In the genomic region with DNA sequence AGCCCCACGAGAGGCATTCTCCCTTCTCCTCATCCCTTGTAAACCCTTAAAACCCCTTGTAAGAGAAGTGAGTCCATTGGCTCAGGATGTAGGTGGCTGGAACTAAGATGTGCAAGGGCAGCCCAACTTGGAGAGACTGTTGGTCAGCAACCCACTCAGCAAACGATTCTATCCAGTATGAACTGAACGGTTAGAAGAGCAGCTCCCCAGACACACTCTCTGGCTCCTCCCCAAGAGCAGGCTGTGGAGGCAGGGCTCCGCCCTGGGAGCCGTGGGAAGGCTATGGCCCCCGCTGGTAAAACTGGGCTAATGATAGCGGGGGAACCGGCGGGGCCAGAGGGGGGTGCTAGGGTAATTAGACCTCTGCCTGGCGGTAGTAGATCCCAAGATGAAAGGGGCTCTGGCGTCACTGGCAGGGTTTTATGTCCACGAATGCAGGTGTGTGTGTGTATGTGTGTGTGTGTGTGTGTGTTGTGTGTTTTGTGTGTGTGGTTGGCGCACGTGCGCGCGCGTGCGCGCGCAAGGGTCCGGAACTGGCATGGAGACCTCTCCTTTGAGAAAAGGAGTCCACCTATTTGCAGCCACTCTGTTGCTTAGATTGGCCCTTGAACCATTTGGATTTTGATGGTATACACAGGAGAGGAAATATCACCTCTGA, we compare ENCODE assay signal across 8 mouse cellular contexts. TPM values are rescaled to one million over a fixed set of nuclear protein-coding genes. Genes with fewer than 3 reads are reported as not detected.
DNase-seq lines count a peak whose midpoint lies in the region; ATAC-seq lines count a peak whose summit lies in the region.

A gene (plus strand): TSS at position 246 of the 658 bp plus-strand sequence.

- H3K27ac ChIP-seq in hindbrain, embryonic 11.5 days (ENCODE audit: low read depth, low read length) = peak within 1 kb of the TSS; percentile 96

- H3K9ac ChIP-seq in hindbrain, embryonic 11.5 days (ENCODE audit: low read depth, low read length) = peak within 1 kb of the TSS; percentile 93

- DNase-seq in CD4-positive, CD25-positive, alpha-beta regulatory T cell, adult 2 months (ENCODE audit: low read depth, low spot score) = peak; percentile 56
- DNase-seq in cerebellum, adult 9-11 months = peak; percentile 81
- DNase-seq in frontal cortex, postnatal 10 days (ENCODE audit: low spot score in 2 of 2) = peak; percentile 64 to 69
- DNase-seq in hindbrain, embryonic 11.5 days (ENCODE audit: low spot score) = peak; percentile 73
- DNase-seq in layer of hippocampus, postnatal 25 days (ENCODE audit: extremely low spot score in 1 of 2, low spot score in 1 of 2) = peak; percentile 49 to 56
- DNase-seq in lung, postnatal 10 days = peak; percentile 89
- DNase-seq in right cerebral cortex, postnatal 10 days (ENCODE audit: low spot score in 2 of 2) = peak; percentile 84 to 87

- H3K27me3 ChIP-seq in hindbrain, embryonic 11.5 days (ENCODE audit: control insufficient read depth, insufficient read depth, low read length) = no peaks in the 10 kb centered on the region

- WGBS in hindbrain, embryonic 11.5 days = under 1% methylated on average over 22 of the region's 22 CpGs

- no peaks in the 10 kb centered on the region for H3K9me3 ChIP-seq in hindbrain, embryonic 11.5 days (ENCODE audit: control insufficient read depth, low read length)

- H3K4me3 ChIP-seq in hindbrain, embryonic 11.5 days (ENCODE audit: low read depth, low read length) = peak within 1 kb of the TSS; percentile 82

- peaks cover 24% of the 10 kb centered on the region for H3K4me1 ChIP-seq in hindbrain, embryonic 11.5 days (replicated peaks; ENCODE audit: control insufficient read depth, insufficient read depth, low read length)

- ATAC-seq in CD4-positive, CD25-positive, alpha-beta regulatory T cell, adult 4 months = no peak
- ATAC-seq in hindbrain, embryonic 11.5 days (ENCODE audit: low FRiP score) = peak; percentile 32; the same call in 1 of the 2 replicates

- H3K4me2 ChIP-seq in hindbrain, embryonic 11.5 days (replicated peaks; ENCODE audit: low read depth, low read length) = peak within 1 kb of the TSS; percentile 79

- H3K36me3 ChIP-seq in hindbrain, embryonic 11.5 days (ENCODE audit: control insufficient read depth, insufficient read depth, low read length) = no peaks in the 10 kb centered on the region

RNA-seq across cellular contexts. Expression of the gene that starts here (rescaled TPM):
- polyA plus RNA-seq in CD4-positive, CD25-positive, alpha-beta regulatory T cell, adult 4 months (2017; shearing (Covaris generic)) = 1 to 10 TPM; 4.8 to 5.7 TPM
- polyA plus RNA-seq in hindbrain, embryonic 11.5 days (2014; fragmentation: Nextera tagmentation; extraction: Ambion mirVana) = 34.7 and 41.4 TPM in 2 replicates
- total RNA-seq in layer of hippocampus, postnatal 25 days (2021) = 1,000 to 10,000 TPM; 1,027 to 1,094 TPM
